Mouse (Mus musculus): ENCODE results near the gene Ninj2. TPM values are rescaled to one million over a fixed set of nuclear protein-coding genes. Genes with fewer than 3 reads are reported as not detected.

The Ninj2 gene
- not detected in 2 replicates for total RNA-seq (2012; rRNA removed)
- polyA plus RNA-seq (2012; ENCODE audit: insufficient read depth in 1 of 2, insufficient read length in 2 of 2, low read depth in 1 of 2, low replicate concordance in 2 of 2, missing spikeins in 1 of 2), result under 1 TPM in 1 of 2 experiments, not detected in 1; 0.08 TPM

- no peaks in the 10 kb centered on the region for H3K79me2 ChIP-seq (ENCODE audit: control insufficient read depth, insufficient read depth, low read length, poor library complexity)
- no peak within 1 kb of the TSS for H3K27ac ChIP-seq (ENCODE audit: control insufficient read depth, low read depth, low read length)
- no peaks in the 10 kb centered on the region for H3K27me3 ChIP-seq (ENCODE audit: control insufficient read depth in 1 of 2, insufficient read depth in 2 of 2, low read length in 2 of 2)
- H3K9me3 ChIP-seq (replicated peaks; ENCODE audit: insufficient read depth, low read length), result no peaks in the 10 kb centered on the region
- H3K9ac ChIP-seq (ENCODE audit: control insufficient read depth, low read depth, low read length, poor library complexity, severe bottlenecking), result no peak within 1 kb of the TSS
- no peaks in the 10 kb centered on the region; a peak in 1 of 4 replicates for H3K36me3 ChIP-seq (ENCODE audit: control insufficient read depth in 1 of 2, insufficient read depth in 2 of 2, low read length in 2 of 2)
- H3K4me3 ChIP-seq (ENCODE audit: control insufficient read depth in 1 of 2, insufficient read depth in 1 of 2, low read depth in 2 of 2, low read length in 2 of 2), result no peak within 1 kb of the TSS
- no peak for DNase-seq (ENCODE audit: low read depth, low spot score)
- peaks cover 0 to 4% of the 10 kb centered on the region in 2 experiments; a peak in 2 of 4 replicates for H3K4me1 ChIP-seq (ENCODE audit: control insufficient read depth in 1 of 2, insufficient read depth in 2 of 2, low read length in 2 of 2)
- TF ChIP-seq MXI1 (IDR thresholded peaks at IDR 0.05; ENCODE audit: low read depth, low read length) (no peak), RAD21 (IDR thresholded peaks at IDR 0.05; ENCODE audit: low read depth, low read length) (no peak), NELFE (IDR thresholded peaks at IDR 0.05; ENCODE audit: low read depth, low read length) (no peak), KAT2A (conservative IDR thresholded peaks at IDR 0.05; ENCODE audit: low read depth, low read length) (no peak), RCOR1 (IDR thresholded peaks at IDR 0.05; ENCODE audit: low read depth, low read length) (no peak), MYB (IDR thresholded peaks at IDR 0.05; ENCODE audit: low read depth, low read length) (no peak), POLR2AphosphoS5 (IDR thresholded peaks at IDR 0.05; ENCODE audit: borderline replicate concordance, low read depth, low read length) (no peak), MYC (IDR thresholded peaks at IDR 0.05; ENCODE audit: low read depth, low read length) (no peak), E2F4 (IDR thresholded peaks at IDR 0.05; ENCODE audit: borderline replicate concordance, low read depth, low read length) (no peak), ETS1 (IDR thresholded peaks at IDR 0.05; ENCODE audit: low read depth, low read length) (no peak), MEF2A (IDR thresholded peaks at IDR 0.05; ENCODE audit: extremely low read depth, insufficient replicate concordance, low read depth, low read length, poor library complexity, severe bottlenecking) (no peak), SIN3A (IDR thresholded peaks at IDR 0.05; ENCODE audit: low read length) (no peak), BHLHE40 (IDR thresholded peaks at IDR 0.05; ENCODE audit: borderline replicate concordance, low read depth, low read length) (no peak), ELF1 (IDR thresholded peaks at IDR 0.05; ENCODE audit: low read depth, low read length) (no peak), POLR2AphosphoS2 (IDR thresholded peaks at IDR 0.05; ENCODE audit: low read length) (no peak), HCFC1 (IDR thresholded peaks at IDR 0.05; ENCODE audit: low read depth, low read length) (no peak), UBTF (IDR thresholded peaks at IDR 0.05; ENCODE audit: borderline replicate concordance, insufficient read depth, low read depth, low read length) (no peak), CHD1 (IDR thresholded peaks at IDR 0.05; ENCODE audit: low read depth, low read length) (no peak), JUND (IDR thresholded peaks at IDR 0.05; ENCODE audit: low read depth, low read length) (no peak), CTCF (IDR thresholded peaks at IDR 0.05 in 2 of 3, conservative IDR thresholded peaks at IDR 0.05 in 1 of 3; ENCODE audit: control insufficient read depth in 1 of 3, insufficient read depth in 1 of 3, low read depth in 2 of 3, low read length in 3 of 3, poor library complexity in 1 of 3, severe bottlenecking in 1 of 3) (no peak)
Observed at GRCm38 (mm10) chr6:120093100-120093499, at the start of gene Ninj2. Gene Ninj2, plus strand, starts transcription at chr6:120093350.

GRCm38 (mm10) chr6:120045406-120045805 lies 47.7 kb upstream of the Ninj2 start:
- no peaks in the 10 kb centered on the region for H3K9me3 ChIP-seq (replicated peaks; ENCODE audit: insufficient read depth, low read length)
- H3K9ac ChIP-seq (ENCODE audit: control insufficient read depth, low read depth, low read length, poor library complexity, severe bottlenecking), result no peak overlapping the region
- no peaks in the 10 kb centered on the region for H3K79me2 ChIP-seq (ENCODE audit: control insufficient read depth, insufficient read depth, low read length, poor library complexity)
- no peak overlapping the region for H3K27ac ChIP-seq (ENCODE audit: control insufficient read depth, low read depth, low read length)
- H3K36me3 ChIP-seq (ENCODE audit: control insufficient read depth in 1 of 2, insufficient read depth in 2 of 2, low read length in 2 of 2), result peaks cover 0 to 13% of the 10 kb centered on the region in 2 experiments; a peak in 2 of 4 replicates
- no peak overlapping the region for H3K4me3 ChIP-seq (ENCODE audit: control insufficient read depth in 1 of 2, insufficient read depth in 1 of 2, low read depth in 2 of 2, low read length in 2 of 2)
- H3K27me3 ChIP-seq (ENCODE audit: control insufficient read depth in 1 of 2, insufficient read depth in 2 of 2, low read length in 2 of 2), result no peaks in the 10 kb centered on the region
- DNase-seq (ENCODE audit: low read depth, low spot score), result no peak
- peaks cover 0 to 2% of the 10 kb centered on the region in 2 experiments; a peak in 2 of 4 replicates for H3K4me1 ChIP-seq (ENCODE audit: control insufficient read depth in 1 of 2, insufficient read depth in 2 of 2, low read length in 2 of 2)
- TF ChIP-seq TCF12 (IDR thresholded peaks at IDR 0.05; ENCODE audit: low read depth, low read length), result no peak
- TF ChIP-seq MXI1 (IDR thresholded peaks at IDR 0.05; ENCODE audit: low read depth, low read length), result no peak
- no peak for TF ChIP-seq ZMIZ1 (IDR thresholded peaks at IDR 0.05; ENCODE audit: low read depth, low read length)
- TF ChIP-seq MAZ (IDR thresholded peaks at IDR 0.05; ENCODE audit: low read depth, low read length), result no peak
- TF ChIP-seq ELF1 (IDR thresholded peaks at IDR 0.05; ENCODE audit: low read depth, low read length), result no peak
- TF ChIP-seq RAD21 (IDR thresholded peaks at IDR 0.05; ENCODE audit: low read depth, low read length), result no peak

Measured in MEL (cell line).